Mouse (Mus musculus) stomach, embryonic 14.5 days (tissue): ENCODE data around the gene Carf. TPM values are rescaled to one million over a fixed set of nuclear protein-coding genes. Genes with fewer than 3 reads are reported as not detected.

ENCODE experiments used
- ATAC-seq: fragments of 200-750 bp; cut with Nextera tagmentation; 2 replicates; pipeline ENCODE4 v1.8.0; 2017; ENCODE audit warnings: low read depth, moderate TSS enrichment; ENCODE audit not compliant: insufficient number of reproducible peaks, insufficient read depth, low FRiP score
- H3K27ac ChIP-seq: fragments of 300-500 bp; sonication (generic); 2 replicates; pipeline ENCODE4 v1.5.1; 2014; ENCODE audit warnings: mild to moderate bottlenecking, low read length, moderate library complexity, mixed read lengths
- H3K27me3 ChIP-seq: fragments of 300-500 bp; sonication (generic); 2 replicates; pipeline ENCODE4 v1.6.1; 2014; ENCODE audit warnings: low read length, control low read depth, mixed read lengths; ENCODE audit not compliant: control insufficient read depth, insufficient read depth
- H3K36me3 ChIP-seq: fragments of 300-500 bp; sonication (generic); 2 replicates; pipeline ENCODE4 v1.6.1; 2014; ENCODE audit warnings: mild to moderate bottlenecking, control low read depth, low read length, moderate library complexity, mixed read lengths; ENCODE audit not compliant: control insufficient read depth, insufficient read depth
- H3K4me1 ChIP-seq: fragments of 300-500 bp; sonication (generic); 2 replicates; pipeline ENCODE4 v1.6.1; 2014; ENCODE audit warnings: low read length, control low read depth, mixed read lengths; ENCODE audit not compliant: control insufficient read depth, insufficient read depth
- H3K4me2 ChIP-seq: fragments of 300-500 bp; sonication (generic); replicated peaks from 2 replicates; pipeline ENCODE4 v1.6.1; 2014; ENCODE audit warnings: low read depth, low read length, control low read depth
- H3K4me3 ChIP-seq: fragments of 300-500 bp; sonication (generic); 2 replicates; pipeline ENCODE4 v1.5.1; 2014; ENCODE audit warnings: low read depth, low read length, control low read depth
- H3K9ac ChIP-seq: fragments of 300-500 bp; sonication (generic); replicated peaks from 2 replicates; pipeline ENCODE4 v1.6.1; 2014; ENCODE audit warnings: low read depth, mild to moderate bottlenecking, control low read depth, low read length, moderate library complexity, mixed read lengths
- H3K9me3 ChIP-seq: fragments of 300-500 bp; sonication (generic); 2 replicates; pipeline ENCODE4 v1.6.1; 2016; ENCODE audit warnings: low read depth, low read length, control low read depth; ENCODE audit not compliant: control insufficient read depth
- WGBS: fragments of 180-500 bp; shearing (Covaris S2); extraction: QIAGEN DNeasy Blood & Tissue Kit; methylation state at CpG from one replicate; pipeline ENCODE4 v1.1.7; 2014; 5-methylcytosine and 5-hydroxymethylcytosine counted together
- polyA plus RNA-seq: library from polyadenylated mRNA; unstranded; fragments of >200 nt; fragmentation: Nextera tagmentation; extraction: Ambion mirVana; gene quantifications from 2 replicates; pipeline ENCODE4 v1.2.1, GENCODE M21; 2014

Carf gene
- polyA plus RNA-seq, 1 experiment from 2014 or later, result 11.4 TPM

GRCm38 (mm10) chr1:60188454-60188853 lies 90.4 kb downstream of the Carf start:
- no peaks in the 10 kb centered on the region for H3K27me3 ChIP-seq
- no peaks in the 10 kb centered on the region for H3K9me3 ChIP-seq
- H3K4me1 ChIP-seq, result no peaks in the 10 kb centered on the region
- no peak for ATAC-seq
- no peak overlapping the region for H3K27ac ChIP-seq
- H3K36me3 ChIP-seq, result no peaks in the 10 kb centered on the region
- H3K9ac ChIP-seq, result no peak overlapping the region
- H3K4me2 ChIP-seq, result no peak overlapping the region
- no peak overlapping the region for H3K4me3 ChIP-seq

- Histone ChIP-seq H3K27ac (no peak overlapping the region), H3K27me3 (no peaks in the 10 kb centered on the region), H3K36me3 (peaks cover 13% of the 10 kb centered on the region), H3K4me3 (no peak overlapping the region), H3K9ac (no peak overlapping the region), H3K4me1 (no peaks in the 10 kb centered on the region), H3K9me3 (no peaks in the 10 kb centered on the region), H3K4me2 (no peak overlapping the region)
- ATAC-seq, result no peak
- 73% methylated on average over 3 of the region's 3 CpGs for WGBS
Observed at GRCm38 (mm10) chr1:60196813-60197212, 98.8 kb downstream of the Carf start.

- no peak overlapping the region for H3K9ac ChIP-seq
- H3K27me3 ChIP-seq, result no peaks in the 10 kb centered on the region
- no peak overlapping the region for H3K4me3 ChIP-seq
- no peaks in the 10 kb centered on the region for H3K9me3 ChIP-seq
- WGBS, result 78% methylated on average over 4 of the region's 4 CpGs
- no peak overlapping the region for H3K4me2 ChIP-seq
- no peak overlapping the region for H3K27ac ChIP-seq
- H3K36me3 ChIP-seq, result peaks cover 33% of the 10 kb centered on the region
- ATAC-seq, result no peak
- H3K4me1 ChIP-seq, result no peaks in the 10 kb centered on the region
Observed at GRCm38 (mm10) chr1:60199006-60199405, 101.0 kb downstream of the Carf start.

Other genes with a start within 250 kb of the Carf start
- 11.4 and 11.9 TPM in 2 replicates for gene Fam117b, start 185.2 kb upstream of the Carf start, polyA plus RNA-seq
- gene Ica1l, start 55.1 kb upstream of the Carf start, polyA plus RNA-seq, result 0.87 and 1.4 TPM in 2 replicates
- gene Wdr12, start 398 bp downstream of the Carf start, polyA plus RNA-seq, result 46.0 and 47.3 TPM in 2 replicates
- gene Nbeal1, start 82.4 kb downstream of the Carf start, polyA plus RNA-seq, result 17.7 and 18.2 TPM in 2 replicates
- gene Cyp20a1, start 245.1 kb downstream of the Carf start, polyA plus RNA-seq, result 19.0 and 24.5 TPM in 2 replicates